Mouse (Mus musculus) C2C12 (cell line): ENCODE results near the gene Olfr788. TPM values are rescaled to one million over a fixed set of nuclear protein-coding genes. Genes with fewer than 3 reads are reported as not detected.

Experiments used
- H3K27me3 ChIP-seq: one replicate; pipeline ENCODE4 v1.6.1; 2011; ENCODE audit not compliant: control insufficient read depth, insufficient read depth, insufficient read length
- H3K36me3 ChIP-seq: one replicate; pipeline ENCODE4 v1.6.1; 2011; ENCODE audit not compliant: control insufficient read depth, insufficient read depth
- H3K4me3 ChIP-seq: one replicate; pipeline ENCODE4 v1.5.1; 2011; ENCODE audit warnings: mild to moderate bottlenecking, control low read depth; ENCODE audit not compliant: poor library complexity, insufficient read depth, severe bottlenecking
- H3K79me2 ChIP-seq: one replicate; pipeline ENCODE4 v1.6.1; 2011; ENCODE audit not compliant: control insufficient read depth, insufficient read depth
- H3K79me3 ChIP-seq: one replicate; pipeline ENCODE4 v1.6.1; 2011; ENCODE audit warnings: low read depth, control low read depth
- H3ac ChIP-seq: one replicate; pipeline ENCODE3; 2011; ENCODE audit warnings: low read depth; ENCODE audit not compliant: control insufficient read depth, insufficient read length
- CEBPB ChIP-seq: IDR thresholded peaks from one replicate; pipeline ENCODE4 v1.6.1; 2011; ENCODE audit warnings: low read depth, mild to moderate bottlenecking, control low read depth, moderate library complexity
- CTCF ChIP-seq: IDR thresholded peaks from one replicate; pipeline ENCODE4 v1.5.1; 2011; ENCODE audit not compliant: control insufficient read depth, insufficient read depth, insufficient read length
- FOSL1 ChIP-seq: IDR thresholded peaks from one replicate; pipeline ENCODE4 v1.8.0; 2011; ENCODE audit warnings: mild to moderate bottlenecking, low read length; ENCODE audit not compliant: poor library complexity, insufficient read depth, severe bottlenecking
- MAX ChIP-seq: IDR thresholded peaks from one replicate; pipeline ENCODE4 v1.6.1; 2011; ENCODE audit warnings: mild to moderate bottlenecking, control low read depth
- MYOD1 ChIP-seq: IDR thresholded peaks from one replicate; pipeline ENCODE4 v1.6.1; 2011; ENCODE audit warnings: low read depth; ENCODE audit not compliant: control insufficient read depth, insufficient read length
- MYOG ChIP-seq: IDR thresholded peaks from one replicate; pipeline ENCODE4 v1.6.1; 2011; ENCODE audit not compliant: control insufficient read depth, insufficient read length; ENCODE audit errors: extremely low read depth
- USF1 ChIP-seq: IDR thresholded peaks from one replicate; pipeline ENCODE4 v1.6.1; 2011; ENCODE audit warnings: low read depth, mild to moderate bottlenecking, control low read depth, moderate library complexity
- long read RNA-seq, 2 experiments: library from polyadenylated mRNA; unstranded; transcript quantifications; one replicate each; pipeline ENCODE4 v2.0.0; 2019 to 2020
- polyA plus RNA-seq: library from polyadenylated mRNA; unstranded; fragments of >200 nt; fragmentation: generic; extraction: Trizol; gene quantifications from one replicate; pipeline ENCODE4 v1.2.1, GENCODE M21; 2012; ENCODE audit warnings: missing spikeins

The Olfr788 gene
- polyA plus RNA-seq, result not detected
- long read RNA-seq, experiment 1, result 0 reads
- long read RNA-seq, experiment 2, result 0 reads

- Histone ChIP-seq H3K79me2 (no peaks in the 10 kb centered on the region), H3K4me3 (no peak within 1 kb of the TSS), H3K36me3 (no peaks in the 10 kb centered on the region), H3K27me3 (no peaks in the 10 kb centered on the region), H3ac (no peak within 1 kb of the TSS), H3K79me3 (no peaks in the 10 kb centered on the region)
- no peak for TF ChIP-seq CEBPB
- TF ChIP-seq MAX, result no peak
- no peak for TF ChIP-seq MYOD1
- no peak for TF ChIP-seq USF1
- no peak for TF ChIP-seq CTCF
- TF ChIP-seq MYOG, result no peak
- TF ChIP-seq FOSL1, result no peak
Measured at GRCm38 (mm10) chr10:129470698-129471097, at the start of gene Olfr788. TSS of gene Olfr788 (plus strand) at chr10:129470998.

DNA sequence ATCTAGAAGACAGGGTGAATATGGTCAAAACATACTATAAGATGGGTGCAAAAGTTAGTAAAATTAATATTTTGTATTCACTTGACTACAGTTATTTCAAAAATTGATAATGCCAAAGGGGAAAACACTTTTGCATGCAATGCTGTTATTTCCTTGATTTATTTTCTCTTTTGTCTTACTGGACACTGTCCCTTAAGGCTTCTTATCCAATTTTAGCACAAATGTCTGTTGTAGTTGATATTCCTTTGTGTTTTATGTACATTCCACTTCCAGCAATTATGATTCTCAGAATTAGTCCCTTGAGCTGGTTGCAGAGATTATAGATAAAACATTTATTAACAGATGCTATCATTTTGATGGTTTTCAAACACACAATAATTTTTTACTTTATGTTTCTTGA is 43.8 kb upstream of the Olfr788 start, which contains the start of gene Olfr786:
Gene Olfr786 (plus strand): TSS at position 301 of the 400 bp plus-strand sequence.
- Histone ChIP-seq H3K79me2 (no peaks in the 10 kb centered on the region), H3K27me3 (no peaks in the 10 kb centered on the region), H3K36me3 (no peaks in the 10 kb centered on the region), H3K4me3 (no peak within 1 kb of the TSS), H3K79me3 (no peaks in the 10 kb centered on the region), H3ac (no peak within 1 kb of the TSS)
- TF ChIP-seq USF1, result no peak
- no peak for TF ChIP-seq CTCF
- no peak for TF ChIP-seq MYOD1
- no peak for TF ChIP-seq MYOG
- no peak for TF ChIP-seq CEBPB
- TF ChIP-seq FOSL1, result no peak
- TF ChIP-seq MAX, result no peak

- H3K4me3 ChIP-seq, result no peak within 1 kb of the TSS
- no peak within 1 kb of the TSS for H3ac ChIP-seq
- H3K36me3 ChIP-seq, result no peaks in the 10 kb centered on the region
- H3K27me3 ChIP-seq, result no peaks in the 10 kb centered on the region
- TF ChIP-seq FOSL1 (no peak), MAX (no peak), MYOG (no peak), USF1 (no peak), CTCF (no peak), MYOD1 (no peak), CEBPB (no peak)
- H3K79me2 ChIP-seq, result no peaks in the 10 kb centered on the region
- H3K79me3 ChIP-seq, result no peaks in the 10 kb centered on the region
Measured at GRCm38 (mm10) chr10:129461562-129461961, 9.2 kb upstream of the Olfr788 start, which contains the start of gene Olfr787. TSS of gene Olfr787 (plus strand) at chr10:129461862.

DNA sequence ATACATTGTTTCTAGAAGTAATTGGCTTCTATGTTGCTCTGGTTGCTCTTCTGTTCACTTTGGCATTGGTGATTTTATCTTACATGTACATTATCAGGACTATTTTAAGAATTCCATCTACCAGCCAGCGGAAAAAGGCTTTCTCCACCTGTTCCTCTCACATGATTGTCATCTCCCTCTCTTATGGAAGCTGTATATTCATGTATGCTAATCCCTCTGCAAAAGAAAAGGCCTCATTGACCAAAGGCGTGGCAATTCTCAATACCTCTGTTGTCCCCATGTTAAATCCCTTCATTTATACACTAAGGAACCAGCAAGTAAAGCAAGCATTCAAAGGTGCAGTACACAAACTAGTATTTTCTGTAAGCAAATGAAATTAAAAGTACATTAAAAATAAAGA is 2.5 kb downstream of the Olfr788 start:
- no peaks in the 10 kb centered on the region for H3K36me3 ChIP-seq
- no peaks in the 10 kb centered on the region for H3K79me2 ChIP-seq
- H3K79me3 ChIP-seq, result no peaks in the 10 kb centered on the region
- TF ChIP-seq FOSL1, result no peak
- no peak for TF ChIP-seq MAX
- TF ChIP-seq MYOG, result no peak
- TF ChIP-seq CEBPB, result no peak
- TF ChIP-seq MYOD1, result no peak
- no peak for TF ChIP-seq CTCF
- no peak for TF ChIP-seq USF1
- H3K27me3 ChIP-seq, result no peaks in the 10 kb centered on the region
- H3K4me3 ChIP-seq, result no peak overlapping the region
- H3ac ChIP-seq, result no peak overlapping the region

- no peak overlapping the region for H3ac ChIP-seq
- H3K27me3 ChIP-seq, result no peaks in the 10 kb centered on the region
Measured at GRCm38 (mm10) chr10:129473723-129474122, 2.9 kb downstream of the Olfr788 start.

More at GRCm38 (mm10) chr10:129473723-129474122, 2.9 kb downstream of the Olfr788 start:
- H3K4me3 ChIP-seq, result no peak overlapping the region
- H3K79me3 ChIP-seq, result no peaks in the 10 kb centered on the region
- no peaks in the 10 kb centered on the region for H3K36me3 ChIP-seq
- no peaks in the 10 kb centered on the region for H3K79me2 ChIP-seq
- TF ChIP-seq MAX (no peak), USF1 (no peak), CTCF (no peak), CEBPB (no peak), MYOD1 (no peak), FOSL1 (no peak), MYOG (no peak)
